Mouse (Mus musculus) hindbrain, embryonic 14.5 days (tissue): Measurements from ENCODE around the gene Itpr1. TPM values are rescaled to one million over a fixed set of nuclear protein-coding genes. Genes with fewer than 3 reads are reported as not detected.
A peak's percentile ranks its signal among the peaks of the same experiment; 100 is the strongest.

Experiments used
- ATAC-seq: fragments of 200-750 bp; cut with Nextera tagmentation; 2 replicates; pipeline ENCODE4 v1.8.0; 2017; ENCODE audit warnings: moderate number of reproducible peaks, mild to moderate bottlenecking, moderate TSS enrichment, moderate library complexity; ENCODE audit not compliant: low FRiP score
- DNase-seq: peaks from one replicate; pipeline ENCODE4 v3.0.0-alpha.2; 2015; ENCODE audit warnings: low spot score
- H3K27ac ChIP-seq: fragments of 300-500 bp; sonication (generic); 2 replicates; pipeline ENCODE4 v1.5.1; 2014; ENCODE audit warnings: mild to moderate bottlenecking, moderate library complexity
- H3K27me3 ChIP-seq: fragments of 300-500 bp; sonication (generic); 2 replicates; pipeline ENCODE4 v1.6.1; 2014; ENCODE audit warnings: mild to moderate bottlenecking, low read length, mixed read lengths; ENCODE audit not compliant: control insufficient read depth, insufficient read depth
- H3K36me3 ChIP-seq: fragments of 300-500 bp; sonication (generic); replicated peaks from 2 replicates; pipeline ENCODE4 v1.6.1; 2014; ENCODE audit not compliant: control insufficient read depth, insufficient read depth
- H3K4me1 ChIP-seq: fragments of 300-500 bp; sonication (generic); replicated peaks from 2 replicates; pipeline ENCODE4 v1.6.1; 2014; ENCODE audit warnings: antibody characterized with exemption, low read length, mixed read lengths; ENCODE audit not compliant: control insufficient read depth, insufficient read depth
- H3K4me2 ChIP-seq: fragments of 300-500 bp; sonication (generic); replicated peaks from 2 replicates; pipeline ENCODE4 v1.6.1; 2014; ENCODE audit warnings: mild to moderate bottlenecking, moderate library complexity
- H3K4me3 ChIP-seq: fragments of 300-500 bp; sonication (generic); replicated peaks from 2 replicates; pipeline ENCODE4 v1.5.1; 2014; ENCODE audit warnings: mild to moderate bottlenecking, low read length
- H3K9ac ChIP-seq: fragments of 300-500 bp; sonication (generic); 2 replicates; pipeline ENCODE4 v1.6.1; 2014
- H3K9me3 ChIP-seq: fragments of 300-500 bp; sonication (generic); 2 replicates; pipeline ENCODE4 v1.6.1; 2016; ENCODE audit warnings: low read length; ENCODE audit not compliant: control insufficient read depth
- WGBS: fragments of 180-500 bp; shearing (Covaris S2); extraction: QIAGEN DNeasy Blood & Tissue Kit; methylation state at CpG from one replicate; pipeline ENCODE4 v1.1.7; 2014; 5-methylcytosine and 5-hydroxymethylcytosine counted together
- polyA plus RNA-seq: library from polyadenylated mRNA; unstranded; fragments of >200 nt; fragmentation: Nextera tagmentation; extraction: Ambion mirVana; gene quantifications from 2 replicates; pipeline ENCODE4 v1.2.1, GENCODE M21; 2014

Gene Itpr1
- polyA plus RNA-seq, 1 experiment from 2014 or later = 6.5 TPM

GRCm38 (mm10) chr6:108493753-108494152 is 280.9 kb downstream of the Itpr1 start:
- H3K9ac ChIP-seq = no peak overlapping the region
- 0 out of 2 replicates have a peak, but pooled peaks cover 3% of the 10 kb centered on the region for H3K4me1 ChIP-seq
- H3K4me2 ChIP-seq = no peak overlapping the region
- DNase-seq (peak; percentile 26), ATAC-seq (no peak; the same call in 1 of the 2 replicates)
- no peaks in the 10 kb centered on the region for H3K27me3 ChIP-seq
- H3K4me3 ChIP-seq = no peak overlapping the region
- H3K27ac ChIP-seq = no peak overlapping the region
- H3K9me3 ChIP-seq = no peaks in the 10 kb centered on the region
- WGBS = 83% methylated on average over 16 of the region's 16 CpGs
- no peaks in the 10 kb centered on the region for H3K36me3 ChIP-seq

- 0 out of 2 replicates have a peak, but pooled peaks cover 3% of the 10 kb centered on the region for H3K4me1 ChIP-seq
- DNase-seq (peak; percentile 28), ATAC-seq (peak; percentile 77)
- H3K4me2 ChIP-seq = no peak overlapping the region
- no peak overlapping the region for H3K27ac ChIP-seq
- H3K9ac ChIP-seq = no peak overlapping the region
- H3K36me3 ChIP-seq = no peaks in the 10 kb centered on the region
- H3K27me3 ChIP-seq = no peaks in the 10 kb centered on the region
- no peaks in the 10 kb centered on the region for H3K9me3 ChIP-seq
- 57% methylated on average over 10 of the region's 10 CpGs for WGBS
- H3K4me3 ChIP-seq = no peak overlapping the region
These were observed 281.4 kb downstream of the Itpr1 start for GRCm38 (mm10) chr6:108494185-108494804.

- 88% methylated on average over 6 of the region's 6 CpGs for WGBS
- Histone ChIP-seq H3K4me2 (no peak overlapping the region), H3K9ac (no peak overlapping the region), H3K27me3 (no peaks in the 10 kb centered on the region), H3K9me3 (no peaks in the 10 kb centered on the region), H3K27ac (no peak overlapping the region), H3K4me3 (no peak overlapping the region), H3K36me3 (no peaks in the 10 kb centered on the region), H3K4me1 (0 out of 2 replicates have a peak, but pooled peaks cover 3% of the 10 kb centered on the region)
- DNase-seq (no peak), ATAC-seq (no peak)
These were observed 282.1 kb downstream of the Itpr1 start for GRCm38 (mm10) chr6:108494994-108495393.

DNA sequence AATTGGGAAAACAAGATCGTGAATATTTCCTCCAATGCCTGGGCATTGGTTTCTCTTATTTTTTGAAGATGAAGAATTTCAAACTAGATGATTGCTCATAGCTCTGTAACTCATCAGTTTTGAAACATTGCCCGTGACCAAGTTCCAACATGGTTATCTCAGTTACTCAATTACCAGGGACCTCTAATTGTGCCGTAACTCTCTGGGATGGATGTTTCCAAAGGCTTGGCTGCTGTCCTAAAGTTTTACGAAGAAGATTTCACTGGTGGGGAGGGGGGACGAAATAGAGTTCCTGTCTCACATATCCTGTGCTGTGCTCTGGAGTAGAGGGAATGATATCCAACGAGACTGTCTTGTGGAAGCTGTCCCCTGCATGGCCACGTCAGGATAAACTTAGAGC is 285.2 kb downstream of the Itpr1 start:
- ATAC-seq = no peak
- Histone ChIP-seq H3K4me1 (0 out of 2 replicates have a peak, but pooled peaks cover 3% of the 10 kb centered on the region), H3K9me3 (peaks cover 5% of the 10 kb centered on the region; the same call in 1 of the 2 replicates), H3K9ac (no peak overlapping the region), H3K36me3 (no peaks in the 10 kb centered on the region), H3K27ac (no peak overlapping the region), H3K4me3 (no peak overlapping the region), H3K4me2 (no peak overlapping the region), H3K27me3 (no peaks in the 10 kb centered on the region)
- no peak for DNase-seq
- WGBS = 91% methylated on average over 7 of the region's 7 CpGs

GRCm38 (mm10) chr6:108503651-108504050 is 290.8 kb downstream of the Itpr1 start:
- DNase-seq (no peak), ATAC-seq (no peak)
- 93% methylated on average over 5 of the region's 5 CpGs for WGBS
- H3K4me2 ChIP-seq = no peak overlapping the region
- no peak overlapping the region for H3K9ac ChIP-seq
- no peaks in the 10 kb centered on the region for H3K4me1 ChIP-seq
- H3K36me3 ChIP-seq = no peaks in the 10 kb centered on the region
- peaks cover 5% of the 10 kb centered on the region; the same call in 1 of the 2 replicates for H3K9me3 ChIP-seq
- H3K27me3 ChIP-seq = no peaks in the 10 kb centered on the region
- no peak overlapping the region for H3K27ac ChIP-seq
- no peak overlapping the region for H3K4me3 ChIP-seq

DNA sequence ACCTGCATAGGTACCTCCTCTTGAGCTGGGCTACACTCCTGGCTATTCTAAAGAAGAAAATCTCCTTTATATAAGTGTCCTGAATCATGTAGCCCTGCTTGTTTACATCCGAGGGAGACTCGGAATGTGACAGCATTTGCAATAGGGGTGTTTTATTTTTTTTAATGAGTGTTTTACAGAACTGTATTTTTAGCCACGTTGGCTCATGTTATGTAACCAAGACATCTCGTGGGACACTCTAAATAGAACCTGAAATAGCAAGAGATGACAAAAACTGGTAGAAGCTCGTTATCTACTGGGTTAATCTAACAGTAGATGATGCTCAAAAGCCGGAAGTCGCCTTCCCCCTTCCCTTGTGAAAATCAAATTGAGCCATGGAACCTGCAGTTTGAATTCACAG is 291.8 kb downstream of the Itpr1 start:
- Histone ChIP-seq H3K36me3 (no peaks in the 10 kb centered on the region), H3K4me1 (no peaks in the 10 kb centered on the region), H3K4me2 (no peak overlapping the region), H3K9me3 (peaks cover 5% of the 10 kb centered on the region; the same call in 1 of the 2 replicates), H3K9ac (no peak overlapping the region), H3K27me3 (no peaks in the 10 kb centered on the region), H3K4me3 (no peak overlapping the region), H3K27ac (no peak overlapping the region)
- DNase-seq (no peak), ATAC-seq (no peak)
- 90% methylated on average over 7 of the region's 7 CpGs for WGBS

DNA sequence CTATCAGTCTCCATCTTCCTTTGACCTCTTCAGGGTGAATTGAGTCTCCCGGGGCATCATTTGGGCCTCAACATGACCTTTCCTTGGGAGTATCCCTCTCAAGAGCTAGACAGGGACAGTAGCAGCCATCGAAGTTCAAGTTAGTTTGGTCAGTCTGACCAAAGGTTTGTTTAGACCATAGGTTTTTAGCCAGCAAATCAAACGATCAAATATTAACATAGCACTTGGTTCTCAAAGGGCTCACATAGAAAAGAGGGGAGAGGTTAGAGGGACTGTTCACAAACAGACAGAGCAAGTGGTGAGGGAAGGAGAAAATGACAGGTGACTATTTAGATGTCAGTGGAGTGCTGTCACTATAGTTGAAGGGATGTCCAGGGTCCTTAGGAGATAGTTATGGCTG is 293.3 kb downstream of the Itpr1 start:
- Histone ChIP-seq H3K27me3 (no peaks in the 10 kb centered on the region), H3K9ac (no peak overlapping the region), H3K4me1 (no peaks in the 10 kb centered on the region), H3K4me2 (no peak overlapping the region), H3K27ac (no peak overlapping the region), H3K4me3 (no peak overlapping the region), H3K36me3 (no peaks in the 10 kb centered on the region), H3K9me3 (peaks cover 5% of the 10 kb centered on the region; the same call in 1 of the 2 replicates)
- 92% methylated on average over 3 of the region's 3 CpGs for WGBS
- no peak for ATAC-seq
- no peak for DNase-seq

DNA sequence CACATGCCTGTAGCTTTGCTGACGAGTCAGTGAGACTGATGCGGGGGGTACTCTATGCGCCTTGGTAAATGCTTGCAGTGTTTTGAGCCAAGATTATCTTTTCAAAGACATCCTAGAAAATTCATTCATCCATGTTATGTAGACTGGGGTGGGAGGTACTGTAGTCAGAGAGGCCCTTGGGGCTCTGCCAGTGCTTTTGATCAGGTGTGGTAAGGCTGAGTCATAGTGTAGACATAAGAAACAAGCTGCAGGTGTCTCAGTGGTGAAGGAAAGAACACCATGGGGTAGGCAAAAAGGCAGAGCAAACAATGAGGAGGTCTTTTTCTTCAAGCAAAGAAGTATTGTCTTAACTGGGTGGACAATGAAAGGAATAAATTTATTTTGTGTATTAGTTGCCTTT is 294.4 kb downstream of the Itpr1 start:
- Histone ChIP-seq H3K27me3 (no peaks in the 10 kb centered on the region), H3K36me3 (no peaks in the 10 kb centered on the region), H3K27ac (no peak overlapping the region), H3K9me3 (no peaks in the 10 kb centered on the region), H3K4me1 (no peaks in the 10 kb centered on the region), H3K4me3 (no peak overlapping the region), H3K9ac (no peak overlapping the region), H3K4me2 (no peak overlapping the region)
- DNase-seq (no peak), ATAC-seq (no peak)
- 91% methylated on average over 3 of the region's 3 CpGs for WGBS

GRCm38 (mm10) chr6:108509320-108509719 is 296.4 kb downstream of the Itpr1 start:
- no peaks in the 10 kb centered on the region for H3K4me1 ChIP-seq
- no peaks in the 10 kb centered on the region for H3K27me3 ChIP-seq
- DNase-seq (no peak), ATAC-seq (no peak)
- no peaks in the 10 kb centered on the region for H3K36me3 ChIP-seq
- WGBS = 87% methylated on average over 2 of the region's 2 CpGs
- H3K4me2 ChIP-seq = no peak overlapping the region
- no peak overlapping the region for H3K9ac ChIP-seq
- no peak overlapping the region for H3K27ac ChIP-seq
- no peak overlapping the region for H3K4me3 ChIP-seq
- no peaks in the 10 kb centered on the region for H3K9me3 ChIP-seq

GRCm38 (mm10) chr6:108510101-108510500 is 297.2 kb downstream of the Itpr1 start:
- DNase-seq = no peak
- no peak overlapping the region for H3K27ac ChIP-seq

More at GRCm38 (mm10) chr6:108510101-108510500, 297.2 kb downstream of the Itpr1 start:
- no peak for ATAC-seq
- no peaks in the 10 kb centered on the region for H3K4me1 ChIP-seq
- H3K36me3 ChIP-seq = no peaks in the 10 kb centered on the region
- H3K4me2 ChIP-seq = no peak overlapping the region
- 70% methylated on average over 9 of the region's 9 CpGs for WGBS
- H3K9me3 ChIP-seq = no peaks in the 10 kb centered on the region
- H3K4me3 ChIP-seq = no peak overlapping the region
- H3K27me3 ChIP-seq = no peaks in the 10 kb centered on the region
- H3K9ac ChIP-seq = no peak overlapping the region
